Comparison of ENCODE assay signal across 8 mouse cellular contexts in the genomic region with DNA sequence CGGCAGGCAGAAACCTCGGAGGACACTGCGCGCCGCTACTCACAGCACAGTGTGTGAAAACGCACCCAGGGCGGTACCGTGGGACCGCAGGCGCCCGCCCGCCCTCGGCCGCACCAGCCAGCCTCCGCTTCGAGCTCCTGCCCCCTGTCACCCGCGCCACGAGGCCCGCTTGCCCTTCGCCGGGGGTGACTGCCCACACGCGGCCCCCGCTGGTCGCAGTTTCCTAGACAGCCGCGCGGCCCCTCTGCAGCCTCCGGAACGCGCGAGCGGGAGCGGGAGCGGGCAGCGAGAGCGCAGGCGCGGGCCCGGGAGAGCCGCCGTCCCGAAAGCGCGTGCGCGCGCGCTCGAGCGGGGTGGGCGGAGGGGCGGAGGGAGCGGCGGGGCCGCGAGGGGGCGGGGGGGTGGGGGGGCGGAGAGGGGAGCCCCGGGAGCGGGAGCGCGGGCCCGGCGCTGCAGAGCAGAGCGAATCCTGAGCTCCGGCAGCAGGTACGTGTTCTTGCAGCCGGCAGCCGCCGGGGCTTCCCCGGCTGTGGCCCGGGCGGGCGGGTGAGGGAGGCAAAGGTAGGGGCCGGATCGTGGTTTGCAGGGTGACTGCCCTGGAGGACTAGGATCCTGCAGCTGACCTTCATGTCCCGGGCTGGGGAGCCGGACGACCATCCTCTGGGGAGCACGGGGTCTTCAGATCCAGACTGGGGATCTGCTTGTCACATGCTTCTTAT. TPM values are rescaled to one million over a fixed set of nuclear protein-coding genes. Genes with fewer than 3 reads are reported as not detected.
DNase-seq lines count a peak whose midpoint lies in the region; ATAC-seq and TF ChIP-seq lines count a peak whose summit lies in the region.

A gene (minus strand): TSS at position 330 of the 719 bp plus-strand sequence.
A gene (plus strand): TSS at position 399 of the 719 bp plus-strand sequence.

- no peak for TF ChIP-seq CTCF in G1E (IDR thresholded peaks at IDR 0.05; ENCODE audit: low read depth, low read length)
- no peak for TF ChIP-seq CTCF in cerebellum, adult 2 months (IDR thresholded peaks at IDR 0.05; ENCODE audit: borderline replicate concordance, insufficient read depth, low read depth, low read length)

- peak; percentile 28 for DNase-seq in G1E (ENCODE audit: low spot score)
- DNase-seq in cerebellum, adult 2 months: peak; percentile 91 to 93
- DNase-seq in frontal cortex, postnatal 10 days (ENCODE audit: low spot score in 2 of 2): peak; percentile 53 to 80
- peak; percentile 47 for DNase-seq in left cerebral cortex, adult 11 months (ENCODE audit: low spot score)
- DNase-seq in lung, postnatal 36 days: peak; percentile 47
- DNase-seq in retina, postnatal 7 days (ENCODE audit: low read depth, low spot score): peak; percentile 88
- peak; percentile 40 to 68 for DNase-seq in urinary bladder, adult 18-20 months (ENCODE audit: low spot score in 2 of 2)

- peak within 1 kb of the TSS; percentile 83 for H3K4me2 ChIP-seq in hindbrain, embryonic 12.5 days (replicated peaks)

- under 1% methylated on average over 52 of the region's 82 CpGs for WGBS in cerebellum, adult 2 months
- WGBS in hindbrain, embryonic 12.5 days: under 1% methylated on average over 65 of the region's 82 CpGs

- ATAC-seq in G1E (ENCODE audit: extremely low read depth, insufficient number of reproducible peaks, low FRiP score, poor library complexity, severe bottlenecking): no peak
- peak; percentile 92 for ATAC-seq in hindbrain, embryonic 12.5 days (ENCODE audit: low FRiP score)

- H3K36me3 ChIP-seq in G1E (replicated peaks): no peaks in the 10 kb centered on the region
- H3K36me3 ChIP-seq in hindbrain, embryonic 12.5 days: no peaks in the 10 kb centered on the region

- no peaks in the 10 kb centered on the region for H3K9me3 ChIP-seq in G1E (replicated peaks)
- no peaks in the 10 kb centered on the region for H3K9me3 ChIP-seq in hindbrain, embryonic 12.5 days (replicated peaks)

- peak within 1 kb of the TSS; percentile 68 for H3K4me3 ChIP-seq in G1E (ENCODE audit: low read depth, low read length)
- peak within 1 kb of the TSS; percentile 91 for H3K4me3 ChIP-seq in cerebellum, adult 2 months (replicated peaks; ENCODE audit: insufficient read depth, low read depth, low read length)
- peak within 1 kb of the TSS; percentile 75 for H3K4me3 ChIP-seq in hindbrain, embryonic 12.5 days

- peaks cover 7% of the 10 kb centered on the region; the same call in 1 of the 2 replicates for H3K4me1 ChIP-seq in G1E (ENCODE audit: insufficient read depth, low read depth, low read length)
- peaks cover 10% of the 10 kb centered on the region for H3K4me1 ChIP-seq in cerebellum, adult 2 months (ENCODE audit: control insufficient read depth, insufficient read depth, low read length)
- H3K4me1 ChIP-seq in hindbrain, embryonic 12.5 days: peaks cover 13% of the 10 kb centered on the region

- peak within 1 kb of the TSS; percentile 93 for H3K27ac ChIP-seq in cerebellum, adult 2 months (ENCODE audit: insufficient read depth, low read length)
- peak within 1 kb of the TSS; percentile 68 for H3K27ac ChIP-seq in hindbrain, embryonic 12.5 days

- no peak for TF ChIP-seq POLR2A in cerebellum, adult 2 months (IDR thresholded peaks at IDR 0.05; ENCODE audit: borderline replicate concordance, insufficient read depth, low read length)

- H3K27me3 ChIP-seq in G1E (ENCODE audit: insufficient read depth, low read length): peaks cover 32% of the 10 kb centered on the region
- H3K27me3 ChIP-seq in cerebellum, adult 2 months (ENCODE audit: control insufficient read depth, insufficient read depth, low read length): no peaks in the 10 kb centered on the region
- peaks cover 26% of the 10 kb centered on the region for H3K27me3 ChIP-seq in hindbrain, embryonic 12.5 days

- peak within 1 kb of the TSS; percentile 82 for H3K9ac ChIP-seq in hindbrain, embryonic 12.5 days

RNA-seq across cellular contexts. Expression of the first gene that starts in this region (rescaled TPM):
- total RNA-seq in G1E (2014; fragmentation: Nextera tagmentation) (not detected in 2 replicates), G1E (2017) (0.06 and 0.22 TPM in 2 replicates)
- polyA plus RNA-seq in G1E (2012): not detected in 2 replicates
- polyA plus RNA-seq in cerebellum, adult 2 months (2012; rRNA removed): 2.3 and 2.7 TPM in 2 replicates
- polyA plus RNA-seq in hindbrain, embryonic 12.5 days (2016; fragmentation: Nextera tagmentation; extraction: Ambion mirVana): 1.4 and 1.9 TPM in 2 replicates

RNA-seq across cellular contexts. Expression of the second gene that starts in this region (rescaled TPM):
- total RNA-seq in G1E (2014; fragmentation: Nextera tagmentation): not detected in 2 replicates
- total RNA-seq in G1E (2017): 0.05 and 0.12 TPM in 2 replicates
- 0.02 TPM in 1 of 2 replicates, not detected in the other for polyA plus RNA-seq in G1E (2012)
- polyA plus RNA-seq in cerebellum, adult 2 months (2012; rRNA removed): 47.5 and 56.1 TPM in 2 replicates
- 1.3 and 1.6 TPM in 2 replicates for polyA plus RNA-seq in hindbrain, embryonic 12.5 days (2016; fragmentation: Nextera tagmentation; extraction: Ambion mirVana)

Comparison
In these comparisons a context has a peak if more than half of its experiments do, and no peak if none do; other contexts are left out.
1. RNA of the second gene that starts in this region (polyA plus RNA-seq): 47.5 to 56.1 TPM in cerebellum, adult 2 months; 1.3 to 1.6 TPM in hindbrain, embryonic 12.5 days and 0.02 TPM in G1E; every median in the first group is over 10 times any median in the second.
2. Peak in DNase-seq and H3K4me3 ChIP-seq in G1E; RNA of the genes that start here not detected or under 1 TPM.
3. DNase-seq: peak in every context shown above with its lines; median percentile 92 in cerebellum, adult 2 months; 88 in retina, postnatal 7 days; 66 in frontal cortex, postnatal 10 days; 54 in urinary bladder, adult 18-20 months; 47 in left cerebral cortex, adult 11 months; 47 in lung, postnatal 36 days; 28 in G1E.
4. Peak in every context shown above with its lines, with median percentiles within 50 percentile points of each other: H3K4me3 ChIP-seq.